Mouse (Mus musculus): ENCODE results near the gene Xylb. TPM values are rescaled to one million over a fixed set of nuclear protein-coding genes. Genes with fewer than 3 reads are reported as not detected.

The Xylb gene
- 0.38 TPM for total RNA-seq (2023)

DNA sequence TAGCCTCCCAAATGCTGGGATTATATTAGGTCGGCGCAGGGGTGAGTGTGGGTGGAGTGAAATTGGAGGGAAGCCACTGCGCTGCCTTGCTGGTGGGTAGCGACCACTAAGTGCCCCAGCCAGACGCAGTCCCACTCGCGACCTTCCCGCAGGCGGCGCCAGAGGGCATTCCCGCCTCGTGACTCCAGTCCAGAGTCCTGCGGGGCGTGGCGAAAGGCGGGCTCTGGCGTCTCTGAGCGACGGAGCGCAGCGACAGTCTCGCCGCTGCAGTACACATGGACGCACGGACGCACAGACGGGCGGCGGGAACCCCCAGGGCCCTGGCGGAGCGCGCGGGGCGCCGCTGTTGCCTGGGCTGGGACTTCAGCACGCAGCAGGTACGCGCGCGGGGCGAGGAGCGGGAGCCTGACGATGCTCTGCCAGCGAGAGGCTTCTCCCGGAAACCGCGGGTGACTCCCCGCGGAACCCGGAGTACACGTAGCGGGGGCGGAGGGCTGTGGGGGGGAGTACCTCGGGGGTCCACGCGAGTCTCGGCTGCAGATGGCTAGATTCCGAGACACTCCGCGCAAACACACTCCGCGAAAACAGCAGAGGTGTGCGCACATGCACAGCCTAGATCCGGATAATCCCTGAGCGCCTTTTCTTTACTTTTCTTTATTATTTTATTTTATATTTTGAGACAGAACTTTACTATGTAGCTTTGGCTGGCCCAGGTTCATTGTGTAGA lies at the start of gene Xylb:
Xylb (plus strand) TSS at position 51 of the 727 bp plus-strand sequence.

GRCm38 (mm10) chr9:119322289-119323259 lies 34.6 kb upstream of the Xylb start, which contains the start of gene Oxsr1:
Gene Oxsr1 (minus strand): TSS chr9:119322427.

DNA sequence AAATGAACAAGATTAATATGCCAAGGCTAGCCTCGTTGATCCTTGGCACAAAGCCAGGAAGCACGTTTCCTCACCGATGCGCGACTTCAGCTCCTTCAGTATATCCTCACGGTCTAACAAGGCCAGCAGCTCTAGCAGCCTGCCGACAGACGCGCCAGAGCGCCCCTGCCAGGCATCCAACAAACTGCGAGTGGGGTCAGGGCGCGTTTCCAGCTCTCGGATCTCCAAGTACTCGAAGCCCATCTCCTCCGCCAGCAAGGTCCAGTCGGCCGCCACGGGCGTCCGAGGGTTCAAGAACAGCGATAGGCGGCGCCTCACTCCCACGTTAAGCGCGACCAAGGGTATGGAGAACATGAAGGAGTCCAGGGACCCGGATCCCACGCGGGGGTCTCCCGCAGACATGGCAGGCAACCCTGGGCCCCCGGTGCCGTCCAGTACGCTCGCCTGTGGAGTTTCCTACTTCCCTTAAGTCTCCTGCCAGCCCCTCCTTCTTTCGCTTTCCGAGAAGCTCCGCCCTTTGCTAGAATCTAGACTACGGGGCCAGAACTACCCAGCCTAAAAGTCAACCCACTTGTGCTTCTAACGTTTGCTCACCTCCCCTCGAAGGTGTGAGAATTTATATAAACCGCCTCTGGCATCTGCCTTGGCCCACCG lies 17.5 kb upstream of the Xylb start, which contains the start of gene Acaa1a:
Acaa1a (plus strand) TSS at position 119 of the 654 bp plus-strand sequence.

GRCm38 (mm10) chr9:119340909-119341816 lies 16.0 kb upstream of the Xylb start, which contains the start of gene Myd88:
Gene Myd88 (minus strand): TSS chr9:119341411.

DNA sequence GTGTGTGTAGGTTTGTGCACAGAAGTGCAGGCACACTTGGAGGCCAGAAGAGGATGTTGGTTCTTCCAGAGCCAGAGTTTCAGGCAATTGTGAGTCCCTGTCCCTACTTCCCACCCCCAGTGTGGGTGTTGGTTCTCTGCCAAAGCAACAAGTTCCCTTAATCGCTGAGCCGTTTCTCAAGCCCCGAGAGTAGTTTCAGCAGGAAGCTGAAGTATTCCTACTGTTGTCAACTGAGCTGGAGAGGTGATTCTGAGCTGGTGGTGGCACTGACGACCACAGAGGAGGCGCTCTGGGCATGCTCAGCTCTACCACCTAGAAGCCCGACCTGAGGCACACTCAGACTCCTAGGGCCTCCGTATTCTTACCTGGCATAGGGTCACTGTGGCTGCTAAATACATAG lies 8.1 kb downstream of the Xylb start, which contains the start of gene Slc22a14:
Slc22a14 (minus strand) TSS at position 270 of the 400 bp plus-strand sequence.

GRCm38 (mm10) chr9:119401801-119402214 lies 44.6 kb downstream of the Xylb start, which contains the start of gene Acvr2b:
Gene Acvr2b (plus strand): TSS chr9:119402118.

Other genes starting within 250 kb of the Xylb start
- gene Acaa1b, start 200.3 kb upstream of the Xylb start, total RNA-seq (2023) = 0.64 TPM
- not detected for gene Gm47289, start 198.2 kb upstream of the Xylb start, total RNA-seq (2023)
- gene Slc22a13, start 148.3 kb upstream of the Xylb start, total RNA-seq (2023) = not detected
- gene Oxsr1, start 35.0 kb upstream of the Xylb start, total RNA-seq (2023) = 41.7 TPM
- gene Acaa1a, start 17.7 kb upstream of the Xylb start, total RNA-seq (2023) = 42.9 TPM
- gene Myd88, start 16.0 kb upstream of the Xylb start, total RNA-seq (2023) = 37.7 TPM
- not detected for gene Slc22a14, start 8.2 kb downstream of the Xylb start, total RNA-seq (2023)
- 0.47 TPM for gene Acvr2b, start 44.7 kb downstream of the Xylb start, total RNA-seq (2023)
- gene Exog, start 87.6 kb downstream of the Xylb start, total RNA-seq (2023) = 6.9 TPM
- not detected for gene Scn5a, start 221.6 kb downstream of the Xylb start, total RNA-seq (2023)

All from CD4-positive naive resting alpha-beta T cell, adult 76 days (primary cell).